Mouse (Mus musculus): ENCODE results near the gene Hectd4.

Gene Hectd4

DNA sequence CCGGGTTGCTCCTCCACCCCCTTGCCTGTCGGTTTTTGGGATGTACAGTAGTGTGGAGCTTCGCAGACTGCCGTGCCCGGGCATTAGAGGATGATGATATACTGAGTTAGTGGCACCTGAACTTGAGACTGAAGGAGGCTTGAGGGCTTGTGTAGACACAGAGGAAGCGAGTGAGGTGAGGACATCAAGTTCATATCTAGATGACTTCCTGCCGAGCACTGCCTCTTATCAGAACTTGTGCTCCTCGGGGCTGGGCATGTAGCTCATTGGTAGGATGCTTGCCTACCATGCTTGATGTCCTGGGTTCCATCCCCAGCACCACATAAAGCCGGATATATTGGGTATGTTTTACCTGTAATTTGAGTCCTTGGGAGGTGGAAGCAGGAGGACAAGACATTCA is 10.8 kb downstream of the Hectd4 start:
- DNase-seq (ENCODE audit: low read depth, low spot score): no peak

- no peak for DNase-seq (ENCODE audit: low read depth, low spot score)
Observed at GRCm38 (mm10) chr5:121232789-121233188, 12.8 kb downstream of the Hectd4 start.

- no peak for DNase-seq (ENCODE audit: low read depth, low spot score)
Observed at GRCm38 (mm10) chr5:121233726-121234125, 13.7 kb downstream of the Hectd4 start.

- DNase-seq (ENCODE audit: low read depth, low spot score): no peak
Observed at GRCm38 (mm10) chr5:121236171-121236570, 16.2 kb downstream of the Hectd4 start.

DNA sequence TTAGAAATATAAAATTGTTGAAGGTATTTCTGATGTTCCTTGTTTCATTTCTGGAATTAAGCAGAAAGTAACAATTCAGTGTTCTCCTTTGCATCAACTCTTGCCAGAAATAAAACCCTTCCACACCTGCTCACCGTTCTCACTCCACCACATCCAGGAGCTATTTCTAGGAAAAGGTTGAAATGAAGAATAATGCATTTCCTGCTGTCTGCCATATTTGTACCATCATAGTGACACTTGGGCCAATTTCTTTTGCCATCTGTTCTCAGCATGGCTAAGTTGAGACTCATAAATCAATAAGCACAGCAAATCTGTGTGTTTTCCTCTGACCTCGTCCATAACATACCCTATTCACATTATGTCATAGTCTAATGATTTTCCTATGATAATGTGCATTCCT is 18.2 kb downstream of the Hectd4 start:
- DNase-seq (ENCODE audit: low read depth, low spot score): no peak

DNA sequence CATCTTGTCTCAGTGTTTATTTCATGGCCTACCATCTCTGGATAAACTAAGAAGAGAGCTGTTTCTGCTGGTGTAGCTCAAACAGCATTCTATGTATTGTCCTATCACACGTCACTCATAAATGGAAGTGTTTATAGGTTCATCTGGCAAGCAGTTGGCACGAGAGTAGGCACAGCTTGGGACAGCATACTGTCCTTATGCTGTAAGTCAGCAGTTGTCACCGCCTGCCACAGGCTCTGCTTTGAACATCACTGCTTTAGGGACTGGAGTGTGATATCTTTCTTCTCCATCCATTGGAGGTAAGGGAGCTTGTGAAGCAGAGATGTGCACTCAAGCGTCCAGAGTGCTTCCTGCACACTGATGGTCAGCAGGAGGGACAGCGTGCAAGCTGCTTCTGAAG is 19.8 kb downstream of the Hectd4 start:
- DNase-seq (ENCODE audit: low read depth, low spot score): no peak

- DNase-seq (ENCODE audit: low read depth, low spot score): no peak
Observed at GRCm38 (mm10) chr5:121241182-121241581, 21.2 kb downstream of the Hectd4 start.

DNA sequence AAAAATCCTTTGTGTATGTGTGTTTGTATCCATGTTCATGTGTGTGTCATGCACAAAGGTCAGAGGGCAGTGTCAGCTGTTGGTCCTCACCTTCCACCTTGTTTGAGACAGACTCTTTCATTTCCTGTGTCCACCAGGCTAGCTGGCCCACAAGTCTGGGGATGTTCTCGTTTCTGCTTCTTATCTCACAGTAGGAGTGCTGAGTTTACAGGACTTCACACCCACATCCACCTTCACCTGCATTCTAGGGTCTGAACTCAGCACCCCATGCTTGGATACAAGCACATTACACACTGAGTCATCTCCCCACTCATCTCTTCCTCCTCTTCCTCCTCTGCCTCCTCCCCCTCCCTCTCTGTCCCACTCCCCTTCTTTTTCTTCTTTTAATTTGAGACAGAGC is 22.2 kb downstream of the Hectd4 start:
- DNase-seq (ENCODE audit: low read depth, low spot score): no peak

DNA sequence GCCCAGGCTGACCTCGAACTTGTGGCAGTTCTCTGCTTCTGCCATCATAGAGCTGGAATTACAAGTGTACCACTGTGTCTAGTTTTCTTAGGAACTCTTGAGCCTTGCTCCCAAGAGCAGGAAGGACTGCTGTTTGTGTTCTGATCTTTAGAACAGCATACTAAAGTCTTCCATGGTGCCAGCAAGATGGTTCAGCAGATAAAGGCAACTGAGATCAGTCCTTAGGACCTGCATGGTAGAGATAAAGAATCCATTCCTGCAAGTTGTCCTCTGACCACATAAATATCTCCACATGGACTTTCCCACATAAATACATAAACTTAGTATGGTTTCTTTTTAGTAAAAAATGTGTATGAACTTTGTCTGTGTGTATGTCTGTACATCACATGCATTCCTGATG is 22.7 kb downstream of the Hectd4 start:
- DNase-seq (ENCODE audit: low read depth, low spot score): no peak

GRCm38 (mm10) chr5:121243676-121244364 is 23.8 kb downstream of the Hectd4 start:
- no peak for DNase-seq (ENCODE audit: low read depth, low spot score)

DNA sequence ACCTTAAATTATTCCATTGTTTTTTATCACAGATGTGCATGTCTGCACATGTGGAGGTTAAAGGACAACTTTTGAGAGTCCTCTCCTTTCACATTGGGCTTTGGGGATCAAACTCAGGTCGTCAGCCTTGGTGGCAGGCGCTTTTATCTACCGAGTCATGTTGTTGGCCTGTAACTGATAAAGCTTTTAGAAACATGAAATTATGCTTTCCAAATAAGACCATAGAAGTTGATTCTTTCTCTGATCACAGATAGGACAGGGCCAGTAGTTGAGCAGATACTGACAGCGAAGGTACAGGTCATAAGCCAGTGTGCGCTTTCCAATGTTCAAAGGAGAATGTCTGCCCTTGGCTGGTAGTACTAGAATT is 24.3 kb downstream of the Hectd4 start:
- no peak for DNase-seq (ENCODE audit: low read depth, low spot score)

- DNase-seq (ENCODE audit: low read depth, low spot score): no peak
Observed at GRCm38 (mm10) chr5:121245201-121245600, 25.2 kb downstream of the Hectd4 start.

DNA sequence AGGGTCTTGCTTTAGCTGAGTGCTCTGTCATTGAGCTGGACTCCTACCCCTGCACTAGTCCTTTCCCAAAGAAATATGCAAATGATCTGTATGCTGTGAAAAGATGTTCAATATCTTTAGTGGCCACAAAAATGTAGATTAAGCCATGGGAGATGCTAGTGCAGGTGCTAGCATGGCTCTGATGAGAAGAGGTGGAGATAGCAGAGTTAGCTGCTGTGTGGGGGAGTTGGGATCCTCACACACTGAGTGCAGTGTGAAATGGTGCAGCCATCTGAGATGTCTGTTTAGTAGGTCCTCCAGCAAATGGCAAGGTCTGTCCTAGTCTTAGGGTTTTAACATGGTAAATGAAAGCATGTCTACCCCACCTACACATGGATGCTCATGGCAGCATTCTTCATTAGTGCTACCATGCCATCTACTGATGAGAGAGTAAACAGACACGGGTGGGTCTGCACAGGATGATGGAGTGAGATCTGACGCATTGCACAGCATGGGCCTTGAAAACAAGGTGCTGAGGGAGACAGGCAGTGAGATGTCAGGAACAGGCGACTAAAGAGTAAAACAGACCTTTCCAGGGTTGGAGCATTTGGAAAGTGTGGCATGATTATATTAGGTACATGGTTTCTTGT is 28.9 kb downstream of the Hectd4 start:
- DNase-seq (ENCODE audit: low read depth, low spot score): no peak

DNA sequence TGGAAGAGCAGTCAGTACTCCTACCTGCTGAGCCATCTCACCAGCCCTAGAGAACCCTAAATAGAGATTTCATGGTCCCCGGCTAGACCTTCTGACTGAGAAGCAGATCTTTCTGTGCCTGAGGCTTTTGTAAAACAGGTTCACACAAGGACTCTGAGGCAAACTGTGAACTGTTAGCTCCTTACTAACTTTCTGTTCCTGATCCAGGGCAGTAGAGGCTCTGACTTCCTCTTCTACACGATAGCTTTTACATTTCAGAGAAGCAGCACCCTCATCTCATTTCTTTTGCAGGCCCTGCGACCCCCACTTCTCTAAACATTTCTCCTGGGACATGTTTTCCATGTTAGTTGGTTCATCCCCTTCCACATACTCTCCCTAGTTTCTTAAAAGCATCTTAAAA is 29.7 kb downstream of the Hectd4 start:
- no peak for DNase-seq (ENCODE audit: low read depth, low spot score)

DNA sequence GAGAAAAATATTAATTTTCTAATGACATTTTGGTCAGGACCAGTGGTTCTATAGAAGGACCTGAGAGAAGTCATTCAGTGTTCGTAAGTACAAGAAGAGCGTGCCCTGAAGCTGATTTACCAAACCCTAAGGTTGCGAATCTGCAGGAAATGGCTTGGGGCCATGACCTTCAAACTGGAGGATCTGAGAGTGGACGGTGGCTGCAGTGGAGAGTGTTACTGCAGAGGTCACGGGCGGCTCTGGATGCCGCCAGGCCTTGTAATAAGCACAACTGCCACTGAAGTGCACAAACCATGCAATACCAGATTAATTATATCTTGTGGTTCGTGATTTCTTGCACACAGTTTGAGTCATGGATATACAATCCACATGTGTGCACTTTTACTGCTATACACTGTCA is 31.8 kb downstream of the Hectd4 start:
- DNase-seq (ENCODE audit: low read depth, low spot score): no peak

- no peak for DNase-seq (ENCODE audit: low read depth, low spot score)
Observed at GRCm38 (mm10) chr5:121253816-121254497, 33.9 kb downstream of the Hectd4 start.

DNA sequence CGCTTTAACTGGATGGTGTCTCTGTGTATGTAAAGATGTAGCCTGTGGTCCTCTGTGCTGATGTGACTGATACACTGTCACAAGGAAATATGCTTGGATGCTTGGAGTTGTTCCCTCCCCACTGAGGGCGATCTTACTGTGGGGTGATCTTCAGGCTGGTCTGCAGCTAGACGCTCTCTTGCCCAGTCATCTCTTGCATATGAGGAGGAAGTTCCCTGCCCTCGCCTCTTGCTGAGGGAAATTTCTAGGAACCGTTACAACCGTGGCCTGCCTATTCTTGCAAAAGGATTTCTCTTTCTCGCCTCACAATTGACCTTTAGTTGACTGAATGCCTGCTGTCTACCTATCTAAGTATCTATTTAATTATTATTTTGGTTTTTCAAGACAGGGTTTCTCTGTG is 35.0 kb downstream of the Hectd4 start:
- no peak for DNase-seq (ENCODE audit: low read depth, low spot score)

- no peak for DNase-seq (ENCODE audit: low read depth, low spot score)
Observed at GRCm38 (mm10) chr5:121261806-121262205, 41.8 kb downstream of the Hectd4 start.

DNA sequence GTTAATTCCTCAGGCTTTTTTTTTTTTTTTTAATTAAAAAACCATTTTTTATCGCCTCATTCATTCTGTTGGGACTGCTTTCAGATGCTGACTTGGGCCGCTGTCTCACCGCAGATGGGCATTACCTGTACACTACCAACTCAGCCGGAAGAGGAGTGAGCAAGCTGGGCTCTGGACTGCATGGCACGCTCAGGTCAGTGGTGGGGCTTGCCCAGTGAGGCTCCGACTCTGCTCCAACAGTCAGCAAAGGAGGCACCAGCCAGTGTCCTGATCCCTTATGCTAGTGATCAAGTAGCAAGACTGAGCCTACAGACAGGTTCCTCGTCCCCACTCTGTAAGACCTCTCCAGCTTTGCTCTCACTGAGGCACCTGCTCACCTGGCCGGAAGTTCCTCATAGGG is 42.4 kb downstream of the Hectd4 start:
- no peak for DNase-seq (ENCODE audit: low read depth, low spot score)

GRCm38 (mm10) chr5:121264593-121264992 is 44.6 kb downstream of the Hectd4 start:
- DNase-seq (ENCODE audit: low read depth, low spot score): no peak

DNA sequence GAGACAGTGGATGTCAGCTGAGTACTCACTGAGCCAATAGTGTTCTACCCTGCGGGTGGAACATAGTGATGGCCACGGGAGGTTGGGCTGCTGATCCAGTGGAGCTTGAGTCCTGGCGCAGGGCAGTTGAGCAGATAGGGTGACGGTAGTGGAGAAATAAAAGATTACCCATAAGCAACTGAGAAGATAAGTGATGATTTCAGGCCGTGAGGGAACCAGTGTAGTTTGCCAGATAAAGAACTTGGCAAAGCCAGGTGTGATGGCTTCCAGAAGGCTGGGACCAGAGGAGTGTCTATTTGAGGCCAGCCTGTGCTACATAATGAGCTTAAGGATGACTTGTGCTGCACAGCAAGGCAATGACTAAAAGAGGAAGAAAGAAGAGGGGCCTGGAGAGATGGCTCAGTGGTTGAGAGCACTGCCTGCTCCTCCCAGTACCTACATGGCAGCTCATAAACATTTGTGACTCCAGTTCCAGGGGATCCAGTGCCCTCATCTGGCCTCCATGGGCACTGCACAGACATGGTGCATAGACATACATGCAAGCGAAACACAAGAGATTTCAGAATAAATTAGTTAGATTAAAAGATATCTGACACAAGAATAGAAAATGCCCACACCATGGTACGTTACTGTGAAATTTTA is 46.8 kb downstream of the Hectd4 start:
- peak; percentile 45 for DNase-seq (ENCODE audit: low read depth, low spot score)

- DNase-seq (ENCODE audit: low read depth, low spot score): peak; percentile 65
Observed at GRCm38 (mm10) chr5:121271046-121271445, 51.0 kb downstream of the Hectd4 start.

DNA sequence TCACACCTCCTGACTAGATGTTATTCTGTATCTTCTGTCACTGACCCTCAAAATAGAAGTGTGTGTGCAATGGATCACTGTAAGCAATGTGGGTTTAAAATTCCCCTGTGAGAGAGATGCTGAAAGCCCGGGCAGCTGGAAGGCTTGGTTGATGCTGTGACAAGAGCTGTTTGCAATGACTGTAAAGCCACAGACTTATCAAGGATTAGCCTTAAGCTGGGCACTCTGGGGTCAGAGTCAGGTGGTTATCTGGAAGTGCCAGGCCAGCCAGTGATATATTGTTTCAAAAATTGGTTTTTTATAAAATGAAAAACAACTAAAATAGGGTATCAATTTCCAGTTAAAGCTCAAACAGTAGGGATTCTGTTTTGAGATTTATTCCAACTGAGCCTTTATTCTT is 56.8 kb downstream of the Hectd4 start:
- DNase-seq (ENCODE audit: low read depth, low spot score): no peak
